Mouse (Mus musculus): ENCODE data around the gene Nsa2. TPM values are rescaled to one million over a fixed set of nuclear protein-coding genes. Genes with fewer than 3 reads are reported as not detected.
"Not testable (repeated sequence)": the region's sequence is repeated elsewhere in the genome, so short reads cannot be mapped to it uniquely, and the experiment has no call there.

The Nsa2 gene
- polyA plus RNA-seq (2016; fragmentation: Nextera tagmentation; extraction: Ambion mirVana), result 52.6 and 58.9 TPM in 2 replicates

DNA sequence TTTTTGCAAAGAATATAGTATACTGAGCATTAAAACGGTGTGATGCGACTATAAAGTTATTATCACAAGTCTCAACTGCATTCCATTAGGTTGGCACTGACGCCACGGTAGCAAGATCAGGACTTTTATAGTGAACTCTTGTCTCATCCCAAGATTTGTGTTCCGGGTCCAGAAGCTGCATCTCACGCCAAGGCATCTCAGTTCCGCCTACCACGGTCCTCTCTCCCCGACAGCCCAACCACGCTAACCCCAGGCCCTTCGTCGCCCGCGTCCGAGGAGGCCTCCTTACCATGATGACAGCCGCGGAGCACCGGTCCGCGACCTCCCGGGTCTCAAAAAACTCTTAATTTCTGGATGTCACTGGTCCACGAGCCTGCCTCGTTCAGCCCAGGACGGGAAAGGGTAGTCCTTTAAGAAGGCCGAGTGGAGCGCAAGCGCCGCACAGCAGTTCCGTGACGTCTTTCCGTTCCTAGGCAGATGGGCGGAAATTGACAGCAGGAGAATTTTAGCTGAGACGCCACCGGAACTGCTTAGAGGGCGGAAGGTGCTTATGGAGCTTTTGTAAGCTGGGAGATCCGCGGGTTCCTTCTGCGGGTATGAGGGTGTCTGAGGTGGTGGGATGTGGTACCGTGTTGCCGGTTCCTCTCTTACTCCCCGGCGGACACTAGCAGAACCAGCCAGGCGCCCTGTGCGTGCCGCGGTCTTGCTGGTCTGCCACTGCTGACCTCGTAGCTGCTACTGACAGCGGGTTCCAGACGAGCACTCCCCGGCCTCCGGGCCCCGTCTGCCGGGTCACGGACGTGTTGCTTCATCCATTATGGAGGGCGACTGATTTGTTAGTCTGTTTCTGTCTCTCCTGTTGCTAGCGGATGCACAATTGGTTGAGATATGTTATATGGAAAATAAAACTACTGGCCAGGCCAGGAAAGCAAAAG is at the start of gene Nsa2, which contains the start of gene Gfm2:
Gene Nsa2 (minus strand): TSS at position 472 of the 935 bp plus-strand sequence.
Gene Gfm2 (plus strand): TSS at position 472 of the 935 bp plus-strand sequence.
- Histone ChIP-seq H3K9ac (peak within 1 kb of the TSS; percentile 76), H3K4me3 (peak within 1 kb of the TSS; percentile 69), H3K4me2 (replicated peaks) (peak within 1 kb of the TSS; percentile 71), H3K36me3 (peaks cover 20% of the 10 kb centered on the region), H3K4me1 (peaks cover 8% of the 10 kb centered on the region), H3K27ac (peak within 1 kb of the TSS; percentile 91), H3K27me3 (no peaks in the 10 kb centered on the region), H3K9me3 (replicated peaks) (no peaks in the 10 kb centered on the region)
- under 1% methylated on average over 57 of the region's 57 CpGs for WGBS
- ATAC-seq (ENCODE audit: low FRiP score), result peak; percentile 98

DNA sequence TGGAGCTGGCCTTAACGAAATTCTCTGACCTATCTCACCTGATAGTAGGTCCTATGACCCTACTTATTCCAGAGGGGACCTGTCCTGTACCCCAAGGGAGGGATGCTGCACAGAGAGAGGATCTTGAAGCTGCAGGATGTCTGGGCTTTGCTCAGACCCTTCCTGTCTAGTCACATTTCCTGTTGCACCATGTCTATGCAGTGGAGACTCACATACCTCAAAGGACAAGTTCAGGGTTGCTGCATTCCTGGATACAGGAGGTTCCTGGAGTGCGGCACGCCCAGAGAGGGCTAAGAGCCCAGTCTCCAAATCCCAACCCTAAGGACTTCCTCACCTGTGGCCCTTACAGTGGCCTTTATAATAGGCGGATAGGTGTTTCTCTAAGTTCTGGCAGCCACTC is 48.6 kb upstream of the Nsa2 start:
- Histone ChIP-seq H3K27ac (no peak overlapping the region), H3K36me3 (0 out of 2 replicates have a peak, but pooled peaks cover 10% of the 10 kb centered on the region), H3K9me3 (replicated peaks) (no peaks in the 10 kb centered on the region), H3K4me2 (replicated peaks) (no peak overlapping the region), H3K4me1 (no peaks in the 10 kb centered on the region), H3K9ac (no peak overlapping the region), H3K27me3 (no peaks in the 10 kb centered on the region), H3K4me3 (no peak overlapping the region)
- no peak for ATAC-seq (ENCODE audit: low FRiP score)
- WGBS, result 86% methylated on average over 4 of the region's 4 CpGs

DNA sequence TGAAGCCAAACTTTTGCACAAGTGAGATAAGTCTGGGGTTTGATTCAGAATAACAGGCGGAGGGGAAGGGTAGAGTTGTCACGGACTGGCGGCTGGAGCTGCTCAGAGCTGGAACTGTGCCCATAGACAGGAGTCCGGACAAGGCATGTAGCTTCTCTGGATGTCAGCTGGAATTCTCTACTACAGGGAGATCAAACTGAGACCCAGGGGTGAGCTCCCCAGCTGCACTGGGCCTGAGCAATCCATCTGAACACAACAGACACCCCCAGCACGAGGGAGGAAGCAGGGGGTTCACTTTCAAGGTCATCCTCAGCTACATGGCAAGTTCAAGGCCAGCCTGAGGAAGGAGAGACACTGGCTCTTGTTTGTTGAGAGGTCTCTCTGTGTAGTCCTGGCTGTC is 46.9 kb upstream of the Nsa2 start:
- Histone ChIP-seq H3K9ac (no peak overlapping the region), H3K36me3 (peaks cover 20% of the 10 kb centered on the region; the same call in 1 of the 2 replicates), H3K4me3 (no peak overlapping the region), H3K4me1 (no peaks in the 10 kb centered on the region), H3K4me2 (replicated peaks) (no peak overlapping the region), H3K27me3 (no peaks in the 10 kb centered on the region), H3K9me3 (replicated peaks) (no peaks in the 10 kb centered on the region), H3K27ac (no peak overlapping the region)
- 81% methylated on average over 5 of the region's 5 CpGs for WGBS
- no peak for ATAC-seq (ENCODE audit: low FRiP score)

DNA sequence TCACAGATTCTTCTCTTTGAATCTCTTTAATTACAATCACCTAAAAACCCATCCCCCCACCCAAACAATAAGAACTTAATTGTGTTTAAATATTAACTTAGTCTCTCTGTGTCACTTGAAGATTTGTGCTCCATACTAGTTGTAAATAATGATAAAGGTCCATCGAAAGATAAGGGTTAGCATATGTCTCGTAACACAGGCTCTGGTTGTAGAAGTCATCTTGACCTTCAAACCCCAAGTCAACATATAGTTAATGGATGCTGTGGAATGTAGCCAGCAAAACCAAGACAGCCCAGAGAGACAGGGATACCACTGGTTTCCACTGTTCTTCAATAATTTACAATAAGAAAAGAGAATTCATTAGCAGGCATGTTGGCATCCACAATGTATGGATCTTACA is 46.4 kb upstream of the Nsa2 start:
- H3K36me3 ChIP-seq, result peaks cover 24% of the 10 kb centered on the region
- H3K27me3 ChIP-seq, result no peaks in the 10 kb centered on the region
- H3K9me3 ChIP-seq (replicated peaks), result no peaks in the 10 kb centered on the region
- 94% methylated on average over 2 of the region's 2 CpGs for WGBS
- H3K4me1 ChIP-seq, result no peaks in the 10 kb centered on the region
- H3K27ac ChIP-seq, result no peak overlapping the region
- H3K9ac ChIP-seq, result no peak overlapping the region
- no peak for ATAC-seq (ENCODE audit: low FRiP score)
- no peak overlapping the region for H3K4me3 ChIP-seq
- H3K4me2 ChIP-seq (replicated peaks), result no peak overlapping the region

DNA sequence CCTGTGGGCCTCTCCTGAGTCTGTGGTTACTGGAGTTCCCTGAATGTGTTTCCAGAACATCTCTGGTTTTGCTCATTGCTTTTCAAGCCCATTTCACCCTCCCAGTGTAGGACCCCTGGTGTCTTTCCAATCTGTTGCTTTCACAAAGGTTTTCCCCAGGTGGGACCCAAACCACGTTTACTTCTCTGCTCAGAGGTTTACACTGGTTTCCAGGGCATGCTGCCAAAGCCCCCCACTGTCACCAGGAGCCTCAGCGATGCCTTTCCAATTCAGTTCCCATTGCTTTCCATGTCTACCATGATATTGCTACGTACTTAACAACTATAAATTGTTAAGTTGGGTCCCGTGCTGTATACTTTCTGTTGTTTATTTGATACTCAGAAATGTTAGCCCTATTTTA is 45.1 kb upstream of the Nsa2 start:
- H3K27me3 ChIP-seq, result no peaks in the 10 kb centered on the region
- peaks cover 29% of the 10 kb centered on the region for H3K36me3 ChIP-seq
- H3K4me1 ChIP-seq, result no peaks in the 10 kb centered on the region
- no peak overlapping the region for H3K27ac ChIP-seq
- no peaks in the 10 kb centered on the region for H3K9me3 ChIP-seq (replicated peaks)
- no peak overlapping the region for H3K4me3 ChIP-seq
- H3K4me2 ChIP-seq (replicated peaks), result no peak overlapping the region
- H3K9ac ChIP-seq, result no peak overlapping the region
- WGBS, result 71% methylated on average over 4 of the region's 4 CpGs
- ATAC-seq (ENCODE audit: low FRiP score), result no peak

DNA sequence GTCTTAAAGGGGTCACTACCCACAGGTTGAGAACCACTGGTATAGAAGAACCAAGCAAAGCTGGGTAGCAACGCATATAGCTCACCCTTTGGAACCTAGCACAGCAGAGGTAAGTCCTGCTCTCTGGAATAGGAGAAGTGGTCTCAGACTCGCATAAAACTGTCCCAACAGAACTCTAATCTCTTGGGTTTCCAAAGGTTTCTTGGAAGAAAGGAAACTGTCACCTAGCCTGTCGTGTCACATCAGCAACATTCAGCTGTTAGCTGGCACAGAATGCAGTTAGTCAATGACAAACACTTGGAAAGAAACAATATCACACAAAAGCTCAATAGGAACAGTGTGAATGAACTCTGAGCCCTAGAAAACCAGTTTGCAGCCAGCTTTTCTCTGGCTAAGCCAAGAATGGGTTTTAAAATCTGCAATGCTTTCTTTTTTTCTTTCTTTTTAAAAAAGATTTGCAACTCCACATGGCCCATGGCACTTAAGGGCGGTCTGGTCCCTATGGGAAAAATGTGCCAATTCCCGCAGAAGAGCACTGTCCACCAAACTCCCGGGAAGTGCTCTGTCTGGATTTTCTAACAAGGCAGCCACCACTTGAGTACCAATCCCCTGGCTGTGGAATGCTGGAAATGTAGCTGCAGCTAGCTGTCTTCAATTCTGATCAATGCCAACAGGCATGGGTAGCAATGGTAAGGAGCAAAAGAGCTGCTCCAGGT is 42.5 kb upstream of the Nsa2 start:
- 69% methylated on average over 6 of the region's 6 CpGs for WGBS
- Histone ChIP-seq H3K27me3 (no peaks in the 10 kb centered on the region), H3K9me3 (replicated peaks) (no peaks in the 10 kb centered on the region), H3K9ac (no peak overlapping the region), H3K4me2 (replicated peaks) (no peak overlapping the region), H3K4me3 (no peak overlapping the region), H3K4me1 (no peaks in the 10 kb centered on the region), H3K27ac (no peak overlapping the region), H3K36me3 (peaks cover 47% of the 10 kb centered on the region)
- no peak for ATAC-seq (ENCODE audit: low FRiP score)

DNA sequence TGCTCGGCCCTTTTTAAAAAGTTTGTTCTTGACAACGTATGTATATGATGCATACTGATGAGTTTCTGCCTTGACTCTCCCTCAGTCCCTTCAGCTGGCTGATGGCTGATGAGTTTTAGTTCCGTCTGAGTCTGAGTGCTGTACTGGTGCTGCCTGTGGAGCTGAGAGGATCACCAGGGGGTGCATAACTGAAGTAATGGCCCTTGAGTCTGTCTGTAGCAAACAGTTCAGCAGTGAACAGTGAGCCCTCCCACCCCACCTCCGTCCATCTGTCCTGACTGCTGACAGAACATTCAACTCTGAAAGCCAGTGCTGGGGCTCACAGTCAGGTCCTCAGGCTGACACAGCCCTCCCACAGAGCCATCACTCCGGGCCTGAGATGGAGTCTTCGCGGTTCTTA is 41.2 kb upstream of the Nsa2 start:
- no peaks in the 10 kb centered on the region for H3K9me3 ChIP-seq (replicated peaks)
- no peak for ATAC-seq (ENCODE audit: low FRiP score)
- H3K4me3 ChIP-seq, result no peak overlapping the region
- H3K4me1 ChIP-seq, result no peaks in the 10 kb centered on the region
- H3K27ac ChIP-seq, result no peak overlapping the region
- H3K36me3 ChIP-seq, result peaks cover 60% of the 10 kb centered on the region
- 54% methylated on average over 7 of the region's 7 CpGs for WGBS
- H3K9ac ChIP-seq, result no peak overlapping the region
- H3K27me3 ChIP-seq, result no peaks in the 10 kb centered on the region
- H3K4me2 ChIP-seq (replicated peaks), result no peak overlapping the region

DNA sequence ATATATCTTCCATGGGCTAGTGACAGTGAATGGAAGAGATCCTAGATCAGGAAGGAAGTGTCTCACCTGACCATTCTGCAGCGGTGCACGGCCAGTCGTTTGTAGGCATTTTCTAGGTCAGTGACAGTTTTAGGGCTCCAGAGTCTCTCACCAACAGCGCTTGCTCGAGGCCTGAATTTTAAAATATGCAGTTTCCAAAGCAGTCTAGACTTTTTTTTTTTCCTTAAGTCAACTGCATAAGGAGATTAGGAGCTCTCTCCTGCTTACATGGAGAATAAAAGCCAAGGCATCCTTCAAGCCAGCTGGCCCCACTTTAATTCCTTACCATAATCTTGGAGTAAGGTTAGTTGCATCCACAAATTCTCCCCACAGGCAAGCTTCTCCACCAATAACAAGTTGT is 39.0 kb upstream of the Nsa2 start:
- Histone ChIP-seq H3K9ac (no peak overlapping the region), H3K4me1 (no peaks in the 10 kb centered on the region), H3K27ac (no peak overlapping the region), H3K4me2 (replicated peaks) (no peak overlapping the region), H3K4me3 (no peak overlapping the region), H3K9me3 (replicated peaks) (no peaks in the 10 kb centered on the region), H3K36me3 (peaks cover 70% of the 10 kb centered on the region), H3K27me3 (no peaks in the 10 kb centered on the region)
- 91% methylated on average over 5 of the region's 5 CpGs for WGBS
- no peak for ATAC-seq (ENCODE audit: low FRiP score)

DNA sequence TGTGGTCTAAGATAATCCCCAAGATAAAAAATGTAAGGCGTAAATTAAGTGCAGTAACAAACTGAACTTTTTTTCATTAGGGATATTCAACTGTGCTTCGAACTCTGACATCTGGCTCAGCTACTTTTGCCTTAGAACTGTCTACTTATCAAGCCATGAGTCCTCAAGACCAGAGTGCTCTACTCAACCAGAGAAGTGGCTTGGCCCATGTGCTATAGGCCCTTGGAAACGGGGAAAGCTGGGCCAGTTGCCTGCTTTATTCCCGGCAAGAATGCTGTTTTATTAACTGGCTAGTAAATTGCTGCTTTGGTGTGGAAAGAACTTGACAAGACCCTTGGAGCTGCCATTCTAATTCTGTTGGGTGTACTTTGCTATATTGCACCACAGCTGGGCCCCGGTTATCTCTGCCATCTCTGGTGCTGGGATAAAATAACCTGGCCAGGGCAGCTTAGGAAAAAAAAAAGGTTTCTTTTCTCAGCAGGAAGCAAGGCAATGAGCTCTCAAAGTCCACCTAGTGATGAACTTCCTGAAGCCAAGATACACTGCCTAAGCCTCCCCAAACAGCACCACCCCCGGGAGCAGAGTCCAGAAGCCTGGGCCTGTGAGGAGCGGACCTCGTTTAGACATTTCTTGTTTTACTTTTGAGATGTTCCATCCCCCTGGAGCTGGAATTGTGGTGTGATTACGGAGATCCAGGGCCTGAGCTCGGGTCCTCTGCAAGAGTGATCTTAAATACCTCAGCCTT is 38.0 kb upstream of the Nsa2 start:
- no peaks in the 10 kb centered on the region for H3K27me3 ChIP-seq
- peaks cover 70% of the 10 kb centered on the region for H3K36me3 ChIP-seq
- no peak overlapping the region for H3K9ac ChIP-seq
- no peak overlapping the region for H3K4me3 ChIP-seq
- H3K4me2 ChIP-seq (replicated peaks), result no peak overlapping the region
- ATAC-seq (ENCODE audit: low FRiP score), result no peak
- no peaks in the 10 kb centered on the region for H3K4me1 ChIP-seq
- H3K9me3 ChIP-seq (replicated peaks), result no peaks in the 10 kb centered on the region
- no peak overlapping the region for H3K27ac ChIP-seq
- 91% methylated on average over 10 of the region's 10 CpGs for WGBS

DNA sequence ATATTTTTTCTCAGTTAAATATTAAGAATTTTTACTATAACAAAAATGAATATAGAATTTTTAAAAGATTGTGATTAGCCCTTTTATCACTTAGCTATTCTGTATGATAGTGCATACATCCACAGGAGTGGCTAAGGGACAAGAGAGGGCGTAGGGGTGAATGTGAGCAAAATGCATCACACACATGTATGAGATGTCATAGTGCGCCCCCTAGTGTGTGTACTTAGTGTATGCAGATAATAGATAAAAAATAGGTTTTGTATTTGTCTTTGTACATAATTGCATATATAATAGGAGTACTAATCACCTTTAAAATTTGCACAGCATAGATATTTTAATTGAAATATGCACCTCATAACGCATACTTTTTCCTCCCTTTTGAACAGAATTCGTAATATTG is 8.1 kb upstream of the Nsa2 start:
- Histone ChIP-seq H3K27ac (no peak overlapping the region), H3K4me1 (no peaks in the 10 kb centered on the region), H3K4me3 (no peak overlapping the region), H3K9me3 (replicated peaks) (no peaks in the 10 kb centered on the region), H3K4me2 (replicated peaks) (no peak overlapping the region), H3K36me3 (peaks cover 54% of the 10 kb centered on the region), H3K9ac (no peak overlapping the region), H3K27me3 (no peaks in the 10 kb centered on the region)
- 60% methylated on average over 4 of the region's 4 CpGs for WGBS
- ATAC-seq (ENCODE audit: low FRiP score), result no peak

DNA sequence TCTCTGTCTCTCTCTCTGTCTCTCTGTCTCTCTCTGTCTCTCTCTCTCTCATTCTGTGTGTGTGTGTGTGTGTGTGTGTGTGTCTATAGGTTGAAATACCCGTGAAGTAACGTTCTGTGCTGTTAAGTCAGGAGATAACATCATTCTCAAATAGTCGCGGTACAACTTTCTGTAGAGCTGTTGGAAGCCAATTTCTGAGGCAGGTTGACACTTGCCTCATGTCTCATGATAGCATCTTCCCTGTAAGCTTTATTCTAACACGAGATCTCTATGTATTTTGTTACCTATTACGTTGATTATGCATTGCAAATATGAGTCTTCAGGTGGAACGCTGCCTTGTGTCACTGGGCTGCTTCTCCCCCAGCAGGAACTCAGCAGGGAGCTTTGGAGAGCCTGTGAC is 4.6 kb upstream of the Nsa2 start:
- H3K4me1 ChIP-seq, result peaks cover 6% of the 10 kb centered on the region
- H3K27me3 ChIP-seq, result no peaks in the 10 kb centered on the region
- H3K4me3 ChIP-seq, result no peak overlapping the region
- H3K9me3 ChIP-seq (replicated peaks), result no peaks in the 10 kb centered on the region
- H3K9ac ChIP-seq, result no peak overlapping the region
- no peak overlapping the region for H3K27ac ChIP-seq
- ATAC-seq (ENCODE audit: low FRiP score), result no peak
- H3K4me2 ChIP-seq (replicated peaks), result no peak overlapping the region
- H3K36me3 ChIP-seq, result peaks cover 25% of the 10 kb centered on the region
- 86% methylated on average over 7 of the region's 7 CpGs for WGBS

DNA sequence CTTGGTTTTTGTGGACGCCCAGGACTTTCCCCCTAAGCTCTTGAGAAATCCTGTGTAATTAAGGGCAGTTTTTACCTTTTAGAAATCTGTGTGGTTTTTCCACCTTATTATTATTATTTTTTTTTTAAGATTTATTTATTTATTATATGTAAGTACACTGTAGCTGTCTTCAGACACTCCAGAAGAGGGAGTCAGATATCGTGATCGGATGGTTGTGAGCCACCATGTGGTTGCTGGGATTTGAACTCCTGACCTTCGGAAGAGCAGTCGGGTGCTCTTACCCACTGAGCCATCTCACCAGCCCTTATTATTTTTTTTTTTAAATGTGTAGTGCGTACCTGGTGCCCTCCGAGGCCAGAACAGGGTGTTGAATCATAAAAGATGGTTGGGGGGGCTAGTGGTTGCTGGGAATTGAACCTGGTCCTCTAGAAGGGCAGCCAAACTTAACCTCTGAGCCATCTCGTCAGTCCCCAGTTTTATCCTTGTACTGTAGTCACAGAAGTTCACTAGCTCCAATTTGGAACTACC is 731 bp upstream of the Nsa2 start:
- ATAC-seq (ENCODE audit: low FRiP score), result not testable (repeated sequence)

More for the DNA sequence above, 731 bp upstream of the Nsa2 start:
- H3K27me3 ChIP-seq; H3K4me1 ChIP-seq; H3K9me3 ChIP-seq (replicated peaks): not testable (repeated sequence)
- Histone ChIP-seq H3K27ac (peak overlapping the region; percentile 91), H3K4me3 (peak overlapping the region; percentile 69), H3K4me2 (replicated peaks) (peak overlapping the region; percentile 71), H3K9ac (peak overlapping the region; percentile 76), H3K36me3 (peaks cover 17% of the 10 kb centered on the region)
- 31% methylated on average over 8 of the region's 8 CpGs for WGBS
